Comparison of ENCODE assay signal across 8 mouse cellular contexts in genomic region chr3:57736419-57737095, GRCm38 (mm10). TPM values are rescaled to one million over a fixed set of nuclear protein-coding genes. Genes with fewer than 3 reads are reported as not detected.
DNase-seq lines count a peak whose midpoint lies in the region; ATAC-seq and TF ChIP-seq lines count a peak whose summit lies in the region.

No protein-coding gene starts in this region.

- ATAC-seq in heart, embryonic 12.5 days (ENCODE audit: insufficient number of reproducible peaks, low FRiP score) = no peak
- no peak for ATAC-seq in forebrain, postnatal 0 days
- no peak; the same call in 1 of the 2 replicates for ATAC-seq in neural tube, embryonic 15.5 days (ENCODE audit: low FRiP score)
- ATAC-seq in cerebellum, adult (ENCODE audit: insufficient number of reproducible peaks, low FRiP score, low TSS enrichment) = no peak

- no peaks in the 10 kb centered on the region for H3K27me3 ChIP-seq in heart, embryonic 12.5 days (replicated peaks)
- no peaks in the 10 kb centered on the region for H3K27me3 ChIP-seq in forebrain, postnatal 0 days (ENCODE audit: insufficient read depth, low read length)
- no peaks in the 10 kb centered on the region for H3K27me3 ChIP-seq in neural tube, embryonic 15.5 days (replicated peaks)

- peak overlapping the region; percentile 73 for H3K4me3 ChIP-seq in heart, embryonic 12.5 days
- H3K4me3 ChIP-seq in forebrain, postnatal 0 days (ENCODE audit: low read depth, low read length) = peak overlapping the region; percentile 67
- H3K4me3 ChIP-seq in neural tube, embryonic 15.5 days (replicated peaks) = peak overlapping the region; percentile 94

- peak overlapping the region; percentile 82 for H3K4me2 ChIP-seq in heart, embryonic 12.5 days
- H3K4me2 ChIP-seq in forebrain, postnatal 0 days (ENCODE audit: low read depth) = peak overlapping the region; percentile 69
- peak overlapping the region; percentile 75 for H3K4me2 ChIP-seq in neural tube, embryonic 15.5 days

- peak overlapping the region; percentile 80 for H3K27ac ChIP-seq in heart, embryonic 12.5 days (ENCODE audit: poor library complexity, severe bottlenecking)
- peak overlapping the region; percentile 95 for H3K27ac ChIP-seq in forebrain, postnatal 0 days (ENCODE audit: low read depth, low read length)
- H3K27ac ChIP-seq in neural tube, embryonic 15.5 days (replicated peaks) = peak overlapping the region; percentile 96

- no peak for TF ChIP-seq CTCF in forebrain, postnatal 0 days (IDR thresholded peaks at IDR 0.05; ENCODE audit: low read depth)

- no peaks in the 10 kb centered on the region for H3K36me3 ChIP-seq in heart, embryonic 12.5 days
- H3K36me3 ChIP-seq in forebrain, postnatal 0 days (ENCODE audit: insufficient read depth) = no peaks in the 10 kb centered on the region
- H3K36me3 ChIP-seq in neural tube, embryonic 15.5 days = no peaks in the 10 kb centered on the region

- 1% methylated on average over 13 of the region's 13 CpGs for WGBS in heart, embryonic 12.5 days
- WGBS in forebrain, postnatal 0 days = under 1% methylated on average over 13 of the region's 13 CpGs
- under 1% methylated on average over 13 of the region's 13 CpGs for WGBS in neural tube, embryonic 15.5 days

- H3K9me3 ChIP-seq in heart, embryonic 12.5 days (replicated peaks) = no peaks in the 10 kb centered on the region
- H3K9me3 ChIP-seq in forebrain, postnatal 0 days (ENCODE audit: low read length) = no peaks in the 10 kb centered on the region
- H3K9me3 ChIP-seq in neural tube, embryonic 15.5 days (replicated peaks) = no peaks in the 10 kb centered on the region

- peak overlapping the region; percentile 77 for H3K9ac ChIP-seq in heart, embryonic 12.5 days
- H3K9ac ChIP-seq in forebrain, postnatal 0 days = peak overlapping the region; percentile 82
- H3K9ac ChIP-seq in neural tube, embryonic 15.5 days (replicated peaks) = peak overlapping the region; percentile 77

- peaks cover 10% of the 10 kb centered on the region for H3K4me1 ChIP-seq in heart, embryonic 12.5 days (replicated peaks)
- peaks cover 3% of the 10 kb centered on the region; the same call in 1 of the 2 replicates for H3K4me1 ChIP-seq in forebrain, postnatal 0 days (ENCODE audit: insufficient read depth)
- peaks cover 16% of the 10 kb centered on the region for H3K4me1 ChIP-seq in neural tube, embryonic 15.5 days

- DNase-seq in heart, postnatal 25 days (ENCODE audit: low spot score) = no peak
- DNase-seq in Muller cell, postnatal 12 days (ENCODE audit: inconsistent ontology term) = peak; percentile 42
- no peak for DNase-seq in forebrain, postnatal 0 days
- peak; percentile 6 for DNase-seq in liver
- no peak for DNase-seq in right cerebral cortex, adult 2 months (ENCODE audit: low spot score in 2 of 2)

- intact Hi-C loops in heart, postnatal 25 days (cut with DNase I) = loop anchor here (5.0 kb wide), 1 partner anchor 46 kb away; no protein-coding TSS in a partner anchor

RNA-seq across cellular contexts. Expression of gene Rnf13, which starts 0.7 kb away (rescaled TPM):
- polyA plus RNA-seq in heart, embryonic 12.5 days (2016; fragmentation: Nextera tagmentation; extraction: Ambion mirVana) = 56.3 and 63.8 TPM in 2 replicates
- 10 to 100 TPM; 61.4 to 67.8 TPM for total RNA-seq in heart, postnatal 25 days (2021)
- total RNA-seq in forebrain, postnatal 0 days (2014; rRNA removed) = 46.0 and 50.4 TPM in 2 replicates
- 88.4 and 88.8 TPM in 2 replicates for polyA plus RNA-seq in forebrain, postnatal 0 days (2015; fragmentation: Nextera tagmentation; extraction: Ambion mirVana)
- 87.3 and 91.4 TPM in 2 replicates for polyA plus RNA-seq in neural tube, embryonic 15.5 days (2015; fragmentation: Nextera tagmentation; extraction: Ambion mirVana)

RNA-seq across cellular contexts. Expression of gene Ankub1, which starts 44.0 kb away (rescaled TPM):
- polyA plus RNA-seq in heart, embryonic 12.5 days (2016; fragmentation: Nextera tagmentation; extraction: Ambion mirVana) = 0.06 TPM in 1 of 2 replicates, not detected in the other
- not detected for total RNA-seq in heart, postnatal 25 days (2021)
- total RNA-seq in forebrain, postnatal 0 days (2014; rRNA removed) = 0.15 and 0.33 TPM in 2 replicates
- polyA plus RNA-seq in forebrain, postnatal 0 days (2015; fragmentation: Nextera tagmentation; extraction: Ambion mirVana) = 0.22 TPM in 1 of 2 replicates, not detected in the other
- polyA plus RNA-seq in neural tube, embryonic 15.5 days (2015; fragmentation: Nextera tagmentation; extraction: Ambion mirVana) = 0.13 and 0.17 TPM in 2 replicates

Comparison
In these comparisons a context has a peak if more than half of its experiments do, and no peak if none do; other contexts are left out.
1. DNase-seq: peak in Muller cell, postnatal 12 days (single experiment) and liver (single experiment); none in heart, postnatal 25 days (single experiment), forebrain, postnatal 0 days (single experiment) and right cerebral cortex, adult 2 months (0 of 2).
2. Peak in every context shown above with its lines, with median percentiles within 50 percentile points of each other: H3K27ac ChIP-seq, H3K4me2 ChIP-seq, H3K4me3 ChIP-seq and H3K9ac ChIP-seq.